Mouse (Mus musculus): ENCODE measurements at regions not wholly inside any gene's neighbourhood (a gene's known extent, or its start where the extent isn't known, plus 50 kb on each side); places are given as distances from the start of the nearest gene placed in this dataset.

DNA sequence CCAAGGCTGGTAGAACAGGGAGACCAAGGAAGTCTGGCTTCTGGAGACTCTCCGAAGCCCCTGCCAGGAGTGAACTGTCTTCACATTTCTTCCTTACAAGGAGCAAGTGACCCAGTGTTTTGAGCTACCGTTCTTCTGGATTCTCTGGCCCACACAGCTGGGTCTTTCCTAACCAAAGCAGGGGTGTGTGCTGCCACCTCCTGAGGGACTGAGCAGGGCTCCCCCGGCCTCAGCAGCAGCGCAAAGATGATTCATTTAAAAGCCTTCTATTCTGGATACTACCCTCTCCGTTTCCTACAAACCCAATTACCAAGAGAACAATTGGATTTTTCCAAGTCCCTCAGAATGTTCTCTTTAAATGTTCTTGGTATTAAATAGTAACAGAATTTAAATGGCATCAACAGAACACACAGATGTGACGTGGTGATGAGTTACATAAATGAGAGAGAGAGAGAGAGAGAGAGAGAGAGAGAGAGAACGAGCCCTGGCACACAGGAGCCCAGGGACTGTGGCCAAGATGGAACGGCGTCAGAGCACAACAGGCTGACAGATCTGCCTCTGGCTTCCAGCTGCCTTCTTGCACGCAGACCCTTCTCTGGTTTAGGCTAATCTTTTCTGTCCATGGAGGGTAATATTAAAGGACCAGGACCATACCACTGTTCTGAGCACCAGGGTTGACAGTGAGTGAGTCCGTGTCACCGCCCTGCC lies 191.6 kb downstream of the Agtpbp1 start:
- DNase-seq (ENCODE audit: low spot score in 2 of 2) = peak in 1 of 2 experiments; percentile 27

DNA sequence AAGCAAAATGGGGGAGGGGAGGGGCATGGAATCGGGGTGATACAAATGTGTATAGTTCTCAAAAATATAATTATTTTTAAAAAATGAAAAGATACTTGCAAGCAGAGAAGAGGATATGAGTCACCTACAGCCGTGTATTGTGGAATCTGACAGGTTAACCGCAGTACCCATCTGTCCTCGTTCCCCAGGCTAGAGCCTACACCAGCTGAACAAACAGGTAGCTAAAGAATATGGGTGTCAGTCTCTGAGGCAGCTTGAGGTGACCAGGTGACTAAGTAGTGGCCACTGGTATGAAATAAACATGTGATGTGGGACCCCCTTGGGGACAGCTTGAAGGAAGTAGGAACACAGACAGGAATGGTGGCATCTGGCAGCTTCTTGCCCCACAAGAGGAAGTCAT lies 192.2 kb downstream of the Agtpbp1 start:
- no peak for DNase-seq (ENCODE audit: low spot score in 2 of 2)

DNA sequence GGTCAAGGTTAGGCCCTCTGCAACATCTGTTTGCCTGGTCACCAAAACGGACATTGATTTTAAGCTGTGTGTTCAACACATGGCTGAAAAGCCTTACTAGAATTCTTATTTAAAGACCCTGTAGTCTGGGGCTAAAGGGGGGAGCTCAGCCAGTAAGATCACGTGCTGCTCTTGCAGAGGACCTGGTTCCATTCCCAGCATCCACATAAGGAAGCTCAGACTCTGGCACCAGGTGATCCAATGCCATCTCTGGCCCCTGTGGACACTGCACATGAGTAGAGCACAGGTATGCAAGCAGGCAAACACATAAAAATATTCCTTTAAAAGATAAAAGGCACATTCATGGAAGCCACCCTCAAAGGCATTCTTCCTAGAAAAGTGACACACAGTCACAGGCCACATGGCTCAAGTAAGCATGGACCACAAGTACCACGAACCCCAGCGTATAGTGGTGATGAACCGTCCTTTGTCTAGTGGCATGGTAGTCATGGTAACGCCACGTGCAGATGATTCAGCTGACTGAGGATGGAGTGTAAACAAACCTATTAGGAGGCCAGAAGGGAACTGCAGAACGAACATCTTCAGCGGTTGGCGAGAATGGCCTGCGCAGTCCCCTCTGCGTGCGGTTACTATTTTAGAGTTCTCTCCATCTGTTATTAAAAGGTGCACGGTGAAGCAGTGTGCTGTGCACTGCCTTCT lies 197.3 kb downstream of the Agtpbp1 start:
- no peak for DNase-seq (ENCODE audit: low spot score in 2 of 2)

DNA sequence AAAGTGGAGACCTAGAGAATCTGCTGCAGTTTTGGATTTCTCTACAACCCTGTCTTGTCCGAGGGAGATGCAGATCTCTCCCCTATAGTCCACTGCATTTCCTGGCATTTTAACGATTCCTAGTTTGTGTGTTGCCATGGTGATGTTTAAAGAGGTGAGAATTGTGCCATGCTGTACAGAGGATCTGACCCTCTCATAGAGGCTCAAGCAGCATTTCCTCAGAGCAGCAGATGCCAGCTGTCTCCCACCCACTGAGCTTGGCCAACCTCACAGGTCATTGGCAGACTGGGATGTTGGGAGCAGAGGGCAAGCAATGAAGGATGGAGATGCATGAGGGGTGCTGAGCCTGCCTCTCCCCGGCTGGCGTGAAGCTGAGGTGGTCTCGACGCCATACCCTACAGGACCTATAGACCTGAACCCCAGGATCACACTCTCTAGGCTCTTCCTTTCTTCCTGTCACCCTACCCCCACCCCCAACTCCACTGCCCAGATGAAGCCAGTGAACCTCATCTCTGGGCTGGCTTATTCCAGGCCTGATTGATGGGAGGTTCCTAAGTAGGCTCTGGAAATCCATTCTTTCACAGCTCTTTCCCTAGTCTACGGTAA lies 198.0 kb downstream of the Agtpbp1 start:
- no peak for DNase-seq (ENCODE audit: low spot score in 2 of 2)

DNA sequence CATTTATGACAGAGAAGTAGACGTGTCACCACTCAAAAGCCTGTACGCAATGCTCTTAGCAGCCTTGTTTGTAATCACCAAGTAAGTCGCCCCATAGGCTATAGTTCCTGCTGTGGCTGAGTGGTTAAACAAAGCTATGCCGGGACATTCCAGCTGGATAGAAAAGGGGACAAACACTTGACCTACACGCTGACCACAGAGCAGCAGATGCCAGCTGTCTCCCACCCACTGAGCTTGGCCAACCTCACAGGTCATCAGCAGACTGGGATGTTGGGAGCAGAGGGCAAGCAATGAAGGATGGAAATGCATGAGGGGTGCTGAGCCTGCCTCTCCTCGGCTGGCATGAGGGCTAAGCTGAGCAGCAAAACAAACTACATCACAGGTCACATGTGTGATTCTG lies 199.2 kb downstream of the Agtpbp1 start:
- no peak for DNase-seq (ENCODE audit: low spot score in 2 of 2)

DNA sequence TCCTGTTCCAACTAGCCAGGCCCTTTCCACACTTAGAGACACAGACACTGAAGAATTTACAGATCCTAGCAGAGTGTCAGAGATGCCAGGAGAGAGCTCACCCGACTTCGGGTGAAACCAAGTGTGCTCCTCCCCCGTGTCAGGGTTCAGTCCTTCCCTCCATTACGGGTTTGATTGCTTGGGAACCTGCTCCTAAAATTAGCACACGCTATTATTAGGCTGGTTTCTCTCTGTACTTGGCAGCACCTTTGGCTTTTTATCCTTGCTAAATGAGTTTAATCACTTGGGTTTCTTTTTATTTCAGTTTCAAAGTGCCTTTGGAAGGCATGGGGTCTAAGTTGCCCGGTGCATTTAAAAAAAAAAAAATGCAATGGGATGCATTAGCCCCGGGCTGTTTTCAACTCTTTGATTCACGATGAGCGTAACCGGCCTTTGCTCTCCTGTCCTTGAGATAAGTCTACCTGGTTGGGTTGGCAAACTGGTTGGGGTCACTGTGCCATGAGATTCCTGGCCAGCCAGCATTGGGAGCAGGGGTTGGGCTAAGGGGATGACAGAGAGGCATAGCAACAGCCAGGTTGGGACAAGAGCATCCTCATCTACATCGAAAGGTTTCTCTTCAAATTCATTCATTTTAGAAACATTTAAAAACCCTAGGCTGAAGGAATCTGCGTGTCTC lies 214.7 kb downstream of the Agtpbp1 start:
- DNase-seq (ENCODE audit: low spot score in 2 of 2) = no peak

DNA sequence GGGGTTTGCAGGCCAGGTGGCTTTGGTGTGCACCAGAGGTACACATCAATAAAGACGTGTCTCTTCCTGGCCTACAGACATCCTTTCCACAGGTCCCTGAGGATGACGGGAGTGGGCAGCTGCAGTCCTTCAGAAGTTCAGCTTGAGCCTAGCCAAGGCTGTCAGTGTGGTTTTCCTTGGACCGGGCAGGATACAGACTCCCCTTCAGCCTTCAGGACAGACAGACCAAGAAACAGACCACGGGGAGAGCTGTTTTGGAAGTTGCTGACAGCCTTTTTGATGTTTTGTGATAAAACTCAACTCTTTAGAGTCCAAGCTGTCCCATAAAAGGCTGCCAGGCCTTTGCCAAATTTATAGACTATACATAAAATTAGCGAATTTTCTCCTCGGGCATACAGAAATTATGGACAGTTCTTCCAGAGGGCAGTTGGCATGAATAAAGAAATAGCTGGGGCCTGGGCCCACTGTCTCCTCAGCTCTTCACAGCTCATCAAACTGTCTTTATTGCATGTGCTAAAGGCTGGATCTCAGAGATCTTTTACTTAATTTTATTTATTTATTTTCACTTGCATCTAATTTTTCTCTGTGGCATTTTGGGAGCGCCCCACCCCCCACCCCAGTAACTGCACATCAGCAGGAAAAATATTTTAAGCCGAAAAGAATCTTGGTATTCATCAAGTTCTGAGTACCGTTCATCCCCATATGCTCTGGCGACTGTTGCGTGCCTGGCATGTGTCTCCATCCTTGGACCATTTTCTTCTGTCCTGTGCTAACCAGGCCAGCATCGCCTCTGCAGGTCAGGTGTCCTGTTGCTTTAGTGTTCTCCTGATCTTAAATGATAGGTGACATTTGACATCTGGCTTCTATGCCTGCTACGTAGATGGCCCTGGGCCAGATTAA lies 216.2 kb downstream of the Agtpbp1 start:
- no peak for DNase-seq (ENCODE audit: low spot score in 2 of 2)

DNA sequence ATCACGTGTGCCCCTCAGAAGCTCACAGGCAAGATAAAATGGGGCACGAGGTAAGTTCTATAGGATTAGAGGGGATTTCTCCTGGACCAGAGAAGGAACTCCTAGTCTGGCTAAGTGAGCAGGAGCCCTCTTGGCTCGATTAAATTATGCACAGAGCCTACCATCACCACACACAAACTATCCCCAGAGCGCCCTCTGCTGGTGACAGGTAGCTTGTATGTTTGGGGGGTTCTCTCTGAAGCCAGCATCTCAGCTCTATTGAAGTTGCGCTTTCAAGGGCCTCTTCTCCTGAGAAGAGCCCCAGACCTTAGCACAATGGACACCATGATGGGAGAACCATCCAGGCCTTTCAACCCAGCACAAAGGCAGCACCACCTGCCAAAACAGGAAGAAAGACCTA lies 219.6 kb downstream of the Agtpbp1 start:
- peak; percentile 84 to 87 for DNase-seq (ENCODE audit: low spot score in 2 of 2)

DNA sequence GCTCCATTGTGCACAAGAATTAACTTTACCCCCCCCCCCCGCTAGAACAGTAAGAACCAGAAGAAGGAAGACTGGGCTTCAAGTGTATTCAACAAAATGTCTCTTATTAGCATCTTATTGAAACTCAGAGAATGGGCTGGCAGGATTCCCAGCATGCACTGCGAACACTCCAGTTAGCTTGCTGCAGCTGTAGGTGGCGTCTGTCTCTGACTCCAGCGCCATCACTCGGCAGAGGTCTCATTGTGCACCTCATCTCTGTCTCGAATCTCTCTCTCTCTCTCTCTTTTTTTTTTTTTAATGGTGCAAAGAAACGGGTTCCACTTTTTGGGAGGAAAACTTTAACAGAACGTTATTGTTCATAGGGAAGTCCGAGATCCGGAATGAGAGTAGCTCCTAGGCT lies 221.6 kb downstream of the Agtpbp1 start:
- DNase-seq (ENCODE audit: low spot score in 2 of 2) = no peak

DNA sequence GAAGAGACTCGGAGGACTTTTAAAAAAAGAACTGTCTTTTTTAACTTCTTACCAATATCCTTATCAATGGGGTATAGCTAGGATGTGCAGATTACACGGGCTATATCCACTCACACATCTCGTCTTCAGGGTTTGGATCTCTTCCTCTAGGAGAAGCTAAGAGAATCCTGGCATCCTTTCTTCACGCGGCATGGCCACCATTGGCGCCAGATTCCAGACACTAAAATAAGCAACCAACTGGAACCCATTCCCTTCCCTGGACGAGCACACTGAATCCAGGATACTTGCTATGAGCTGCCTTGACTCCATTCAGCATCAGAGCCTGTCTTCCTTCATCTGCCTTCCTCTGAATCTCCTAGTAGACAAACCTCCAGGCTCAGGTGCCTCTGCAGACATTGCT lies 223.7 kb downstream of the Agtpbp1 start:
- no peak for DNase-seq (ENCODE audit: low spot score in 2 of 2)

DNA sequence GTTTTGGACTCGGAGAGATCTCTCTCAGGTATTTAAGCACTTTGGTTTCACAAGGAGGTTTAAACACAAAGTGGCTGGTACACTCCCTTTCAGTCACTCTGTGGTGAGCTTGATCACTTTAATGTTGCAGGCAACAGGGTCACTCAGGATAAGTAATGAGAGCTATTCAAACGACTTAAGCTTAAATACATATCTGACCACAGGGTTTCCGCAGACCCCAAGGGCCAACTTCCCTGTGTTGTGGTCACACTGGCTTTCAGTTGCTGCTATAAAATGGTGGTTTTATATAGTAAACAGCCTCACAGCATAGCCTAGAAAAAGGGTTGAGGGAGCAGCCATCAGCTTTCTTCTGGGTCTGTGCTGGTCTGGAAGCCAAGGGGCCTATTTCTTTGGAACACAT lies 225.0 kb downstream of the Agtpbp1 start:
- no peak for DNase-seq (ENCODE audit: low spot score in 2 of 2)

DNA sequence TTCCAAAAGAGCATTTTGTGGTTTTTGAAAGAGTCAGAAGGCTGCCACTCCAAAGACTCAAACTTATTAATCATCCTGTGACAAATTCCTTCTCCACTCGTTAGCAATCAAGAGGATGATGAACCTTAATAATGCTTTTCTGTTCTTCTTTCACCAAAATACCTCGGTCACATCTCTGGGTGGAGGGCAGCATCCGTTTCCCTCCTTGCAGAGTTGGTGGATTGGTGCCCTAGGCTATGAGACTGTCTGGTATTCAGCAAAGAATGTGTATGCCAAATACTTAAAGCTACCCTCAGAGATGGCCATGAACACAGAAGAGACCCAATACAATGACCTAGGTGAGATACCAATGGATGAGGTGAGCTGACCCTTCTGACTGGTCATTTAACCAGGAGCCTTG lies 226.6 kb downstream of the Agtpbp1 start:
- DNase-seq (ENCODE audit: low spot score in 2 of 2) = no peak

DNA sequence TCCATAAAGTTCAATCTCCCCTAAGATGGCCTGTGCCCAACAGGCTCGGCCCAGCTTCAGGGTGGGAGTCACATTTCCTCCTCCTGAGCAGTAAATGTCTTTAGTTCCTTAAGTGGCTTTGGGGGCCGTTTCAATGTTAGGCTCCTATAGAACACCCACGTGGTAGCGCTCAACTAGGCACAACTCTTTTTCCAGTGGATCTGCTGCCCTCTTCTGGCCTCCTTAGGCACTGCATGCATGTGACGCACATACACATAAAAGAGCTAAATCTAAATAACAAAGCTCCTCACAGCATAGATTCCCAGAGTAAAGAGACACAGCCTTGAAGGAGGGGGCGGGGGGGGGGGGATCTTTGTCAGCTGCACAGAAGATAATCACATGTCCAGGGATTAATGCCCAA lies 233.6 kb downstream of the Agtpbp1 start:
- no peak for DNase-seq (ENCODE audit: low spot score in 2 of 2)

DNA sequence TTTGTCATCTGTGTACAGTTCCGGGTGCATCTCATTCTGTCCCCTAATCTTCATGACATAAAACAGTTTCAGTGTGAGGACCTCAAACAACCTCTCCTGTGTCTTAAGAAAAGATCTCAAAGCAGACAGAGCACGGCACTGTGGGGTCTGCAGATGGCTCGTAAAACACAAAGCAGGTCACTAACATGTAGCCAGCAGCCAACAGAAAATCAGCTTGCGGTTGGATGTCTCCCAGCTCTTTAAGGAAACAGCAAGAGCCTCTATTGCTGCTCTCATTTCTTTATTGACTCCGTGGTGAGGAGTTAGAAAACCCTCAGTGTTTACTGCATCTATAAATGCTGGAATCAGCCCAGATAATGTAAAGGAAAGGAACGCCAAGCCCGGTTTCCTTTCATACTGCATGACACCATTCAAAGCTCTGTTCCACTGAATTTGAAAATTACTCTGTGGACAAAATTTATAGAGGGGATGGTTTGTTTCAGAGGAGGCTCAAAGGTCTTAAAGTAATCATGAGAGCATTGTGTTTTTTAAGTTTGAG lies 234.3 kb downstream of the Agtpbp1 start:
- DNase-seq (ENCODE audit: low spot score in 2 of 2) = no peak

DNA sequence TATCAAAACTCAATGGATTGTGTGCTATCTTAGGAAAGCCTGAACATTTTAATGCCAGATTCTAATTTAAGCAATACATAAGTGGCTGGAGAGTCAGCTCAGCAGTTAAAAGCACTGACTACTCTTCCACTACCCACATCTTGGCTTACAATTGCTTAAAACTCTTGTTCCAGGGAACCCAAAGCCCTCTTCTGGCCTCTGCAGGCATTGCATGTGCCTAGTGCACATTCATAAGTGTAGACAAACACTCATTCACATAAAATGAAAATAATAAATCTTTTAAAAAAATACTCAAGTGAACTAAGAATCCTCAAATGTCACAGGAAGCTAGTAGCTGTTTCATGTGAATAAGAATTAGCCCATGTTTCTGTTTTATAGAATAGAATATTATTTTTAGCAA lies 236.5 kb downstream of the Agtpbp1 start:
- DNase-seq (ENCODE audit: low spot score in 2 of 2) = no peak

DNA sequence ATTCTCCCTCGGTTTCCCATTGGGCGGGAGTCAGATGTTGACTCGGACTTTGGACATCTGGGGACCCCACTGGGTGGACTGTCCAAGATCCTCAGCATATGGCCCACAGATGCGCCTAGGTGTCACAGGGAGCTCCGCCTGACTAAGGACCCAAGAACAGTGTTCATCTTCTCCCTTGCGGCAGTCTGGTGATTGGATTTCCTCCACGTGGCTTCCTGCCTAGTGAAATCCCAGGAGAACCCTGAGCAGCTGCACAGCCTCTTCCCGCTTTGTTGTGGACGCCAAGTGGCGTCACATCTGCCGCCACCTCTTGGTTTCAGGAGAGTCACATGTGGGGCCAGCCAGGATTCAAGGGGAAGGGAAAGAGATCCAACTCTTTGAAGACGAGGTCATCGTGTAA lies 243.2 kb downstream of the Agtpbp1 start:
- DNase-seq (ENCODE audit: low spot score in 2 of 2) = no peak

DNA sequence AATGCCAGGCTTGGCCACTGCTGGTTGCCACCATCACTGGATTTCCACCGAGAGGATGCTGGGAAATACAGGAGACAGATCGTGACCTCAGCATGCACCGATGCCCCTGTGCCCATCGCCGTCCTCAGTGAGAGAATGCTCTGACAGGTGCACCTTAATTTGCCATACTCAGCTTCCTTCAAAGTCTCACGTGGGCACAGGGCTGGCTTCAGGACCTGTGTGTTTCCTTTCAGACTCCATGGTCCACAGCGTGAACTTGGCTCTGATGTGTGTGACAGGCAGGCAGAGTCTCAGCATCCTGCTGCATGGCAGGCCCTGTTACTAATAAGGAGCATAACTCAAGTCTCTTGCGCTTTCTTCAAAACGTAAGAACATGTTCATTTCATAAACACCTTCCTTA lies 246.6 kb downstream of the Agtpbp1 start:
- no peak for DNase-seq (ENCODE audit: low spot score in 2 of 2)

DNA sequence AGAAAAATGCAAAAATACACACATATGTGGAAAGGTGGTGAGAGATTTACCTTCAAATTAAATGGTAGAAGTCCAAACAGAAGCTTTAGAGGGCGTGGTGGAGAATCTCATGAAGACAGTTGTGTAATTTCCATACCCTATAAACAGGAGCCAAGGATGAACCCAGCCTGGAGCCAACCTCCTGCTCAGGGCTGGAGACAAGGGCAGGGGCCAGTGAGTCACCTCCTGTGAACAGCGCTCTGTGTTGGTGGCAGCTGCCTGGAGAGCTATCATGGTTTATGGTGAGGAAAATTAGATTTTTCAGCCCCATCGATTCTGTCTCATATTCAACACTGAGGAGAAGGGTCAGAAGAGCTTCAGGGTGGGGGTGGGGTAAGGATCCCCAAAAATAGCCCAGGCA lies 261.1 kb downstream of the Agtpbp1 start:
- no peak for DNase-seq (ENCODE audit: low spot score in 2 of 2)

DNA sequence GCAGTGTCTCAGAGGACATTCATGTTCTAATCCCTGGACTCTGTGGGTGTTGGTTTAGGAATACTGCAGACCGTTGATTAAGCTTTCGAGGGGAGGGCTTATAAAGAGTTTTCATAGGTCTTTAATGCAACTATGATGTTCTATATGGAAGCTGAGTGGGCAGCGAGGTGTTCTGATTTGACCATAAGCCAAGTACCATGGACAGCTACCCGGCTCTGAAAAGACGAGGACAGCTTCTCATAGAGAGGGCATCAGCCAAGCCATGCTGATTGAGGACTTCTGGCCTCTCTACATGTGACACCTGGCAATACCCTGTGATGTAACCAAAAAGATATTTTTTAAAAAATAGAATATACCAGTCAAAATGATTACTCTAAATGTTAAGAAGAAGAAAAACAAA lies 261.6 kb downstream of the Agtpbp1 start:
- no peak for DNase-seq (ENCODE audit: low spot score in 2 of 2)

DNA sequence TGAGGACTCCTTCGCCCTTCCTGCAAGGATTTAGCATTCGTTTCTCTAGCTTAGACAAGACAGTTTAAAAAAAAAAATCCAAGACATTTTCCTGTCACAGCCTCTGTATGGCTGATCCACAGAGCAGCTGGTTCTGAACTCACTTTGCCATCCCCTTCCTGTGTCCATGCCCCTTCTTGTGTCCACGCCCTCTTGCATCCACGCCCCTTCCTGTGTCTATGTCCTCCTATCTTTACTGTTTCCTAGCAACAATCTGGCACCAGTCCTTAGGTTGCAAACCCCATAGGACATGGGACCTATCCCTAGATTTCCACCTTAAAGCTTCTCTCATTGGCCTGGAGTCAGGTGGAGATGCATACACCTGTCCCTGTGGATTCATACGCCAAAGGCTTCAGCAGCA lies 264.8 kb downstream of the Agtpbp1 start:
- no peak for DNase-seq (ENCODE audit: low spot score in 2 of 2)

DNA sequence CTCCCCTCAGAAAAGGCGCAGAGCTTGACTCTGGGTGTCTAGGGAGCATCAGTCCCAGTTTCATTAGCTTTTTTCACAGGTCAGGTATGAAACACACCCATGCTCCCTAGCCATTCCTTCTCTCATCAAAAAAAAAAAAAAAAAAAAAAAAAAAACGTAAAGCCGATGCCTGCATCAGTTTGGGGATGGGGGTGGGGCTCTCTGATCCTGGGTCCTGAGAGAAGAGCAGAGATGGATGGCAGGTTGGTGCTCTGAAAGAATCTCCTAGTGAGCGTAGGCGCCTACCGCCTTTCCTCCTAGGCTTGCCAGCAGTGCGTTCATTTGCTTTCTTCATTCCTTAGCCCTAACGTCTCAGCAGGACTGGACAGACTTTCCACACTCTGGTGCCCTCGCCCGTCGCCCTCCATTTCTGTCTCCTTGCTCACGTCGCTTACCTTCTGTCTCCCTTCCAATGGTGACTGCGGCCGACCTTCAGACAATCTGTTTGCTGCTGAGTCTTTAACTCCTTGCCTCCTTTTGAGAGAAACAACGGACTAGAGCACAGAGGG lies 267.5 kb downstream of the Agtpbp1 start:
- DNase-seq (ENCODE audit: low spot score in 2 of 2) = no peak

All from frontal cortex, postnatal 25 days (tissue).